Mouse (Mus musculus) midbrain, postnatal 0 days (tissue): ENCODE measurements around the gene Fto. TPM values are rescaled to one million over a fixed set of nuclear protein-coding genes. Genes with fewer than 3 reads are reported as not detected.

Experiments
- ATAC-seq: fragments of 200-750 bp; cut with Nextera tagmentation; 2 replicates; pipeline ENCODE4 v1.8.0; 2017; ENCODE audit warnings: moderate number of reproducible peaks, mild to moderate bottlenecking, moderate TSS enrichment, moderate library complexity; ENCODE audit not compliant: low FRiP score
- DNase-seq: peaks from one replicate; pipeline ENCODE4 v3.0.0-alpha.2; 2015; ENCODE audit warnings: low spot score
- H3K27ac ChIP-seq: fragments of 300-500 bp; sonication (generic); 2 replicates; pipeline ENCODE4 v1.5.1; 2014; ENCODE audit warnings: low read depth, mild to moderate bottlenecking, low read length, mixed read lengths
- H3K27me3 ChIP-seq: fragments of 300-500 bp; sonication (generic); 2 replicates; pipeline ENCODE4 v1.6.1; 2014; ENCODE audit warnings: low read length, control low read depth, mixed read lengths; ENCODE audit not compliant: insufficient read depth
- H3K36me3 ChIP-seq: fragments of 300-500 bp; sonication (generic); 2 replicates; pipeline ENCODE4 v1.6.1; 2014; ENCODE audit warnings: low read length, control low read depth, mixed read lengths; ENCODE audit not compliant: insufficient read depth
- H3K4me1 ChIP-seq: fragments of 300-500 bp; sonication (generic); 2 replicates; pipeline ENCODE4 v1.6.1; 2014; ENCODE audit warnings: mild to moderate bottlenecking, control low read depth, antibody characterized with exemption, low read length, mixed read lengths; ENCODE audit not compliant: insufficient read depth
- H3K4me2 ChIP-seq: fragments of 300-500 bp; sonication (generic); 2 replicates; pipeline ENCODE4 v1.6.1; 2014; ENCODE audit warnings: low read depth, mild to moderate bottlenecking, low read length, mixed read lengths; ENCODE audit not compliant: poor library complexity, severe bottlenecking
- H3K4me3 ChIP-seq: fragments of 300-500 bp; sonication (generic); 2 replicates; pipeline ENCODE4 v1.5.1; 2014; ENCODE audit warnings: low read depth, mild to moderate bottlenecking, low read length, moderate library complexity
- H3K9ac ChIP-seq: fragments of 300-500 bp; sonication (generic); replicated peaks from 2 replicates; pipeline ENCODE4 v1.6.1; 2014; ENCODE audit warnings: mild to moderate bottlenecking, low read length, moderate library complexity, mixed read lengths; ENCODE audit not compliant: poor library complexity, severe bottlenecking
- H3K9me3 ChIP-seq: fragments of 300-500 bp; sonication (generic); 2 replicates; pipeline ENCODE4 v1.6.1; 2016; ENCODE audit warnings: low read length, control low read depth
- CTCF ChIP-seq: IDR thresholded peaks from 2 replicates; pipeline ENCODE4 v1.5.1; 2016; ENCODE audit warnings: antibody characterized with exemption, mild to moderate bottlenecking
- WGBS: fragments of 180-500 bp; shearing (Covaris S2); extraction: QIAGEN DNeasy Blood & Tissue Kit; methylation state at CpG from one replicate; pipeline ENCODE4 v1.1.7; 2014; 5-methylcytosine and 5-hydroxymethylcytosine counted together
- polyA plus RNA-seq: library from polyadenylated mRNA; unstranded; fragments of >200 nt; fragmentation: Nextera tagmentation; extraction: Ambion mirVana; gene quantifications from 2 replicates; pipeline ENCODE4 v1.2.1, GENCODE M21; 2015
- total RNA-seq: library from RNA; depleted of rRNA; stranded (reverse); fragments of >200 nt; gene quantifications from 2 replicates; pipeline ENCODE4 v1.2.3, GENCODE M21; 2014

The Fto gene
- total and polyA plus RNA-seq, 2 experiments from 2014 or later: 97.9 to 151 TPM

- Histone ChIP-seq H3K9me3 (no peaks in the 10 kb centered on the region), H3K27me3 (no peaks in the 10 kb centered on the region), H3K4me3 (no peak overlapping the region), H3K9ac (no peak overlapping the region), H3K27ac (no peak overlapping the region), H3K4me1 (0 out of 2 replicates have a peak, but pooled peaks cover 4% of the 10 kb centered on the region), H3K4me2 (no peak overlapping the region), H3K36me3 (0 out of 2 replicates have a peak, but pooled peaks cover 5% of the 10 kb centered on the region)
- DNase-seq (no peak), ATAC-seq (no peak)
- WGBS: 53% methylated on average over 5 of the region's 5 CpGs
- TF ChIP-seq CTCF: no peak
Observed at GRCm38 (mm10) chr8:91278060-91278459, 35.3 kb upstream of the Fto start.

GRCm38 (mm10) chr8:91280467-91281212 is 32.7 kb upstream of the Fto start:
- DNase-seq: no peak
- WGBS: 80% methylated on average over 11 of the region's 11 CpGs
- 0 out of 2 replicates have a peak, but pooled peaks cover 4% of the 10 kb centered on the region for H3K4me1 ChIP-seq
- H3K4me2 ChIP-seq: no peak overlapping the region
- ATAC-seq: no peak
- no peak for TF ChIP-seq CTCF
- no peaks in the 10 kb centered on the region for H3K9me3 ChIP-seq
- no peaks in the 10 kb centered on the region for H3K36me3 ChIP-seq
- H3K27ac ChIP-seq: no peak overlapping the region
- H3K4me3 ChIP-seq: no peak overlapping the region
- H3K27me3 ChIP-seq: no peaks in the 10 kb centered on the region
- H3K9ac ChIP-seq: no peak overlapping the region

- H3K4me3 ChIP-seq: no peak overlapping the region
- no peak overlapping the region for H3K4me2 ChIP-seq
- no peaks in the 10 kb centered on the region for H3K9me3 ChIP-seq
- no peaks in the 10 kb centered on the region for H3K27me3 ChIP-seq
- H3K4me1 ChIP-seq: 0 out of 2 replicates have a peak, but pooled peaks cover 4% of the 10 kb centered on the region
- WGBS: 85% methylated on average over 8 of the region's 8 CpGs
- TF ChIP-seq CTCF: no peak
- no peaks in the 10 kb centered on the region for H3K36me3 ChIP-seq
- no peak for DNase-seq
- no peak overlapping the region for H3K27ac ChIP-seq
- H3K9ac ChIP-seq: no peak overlapping the region
- no peak for ATAC-seq
Observed at GRCm38 (mm10) chr8:91281545-91281944, 31.8 kb upstream of the Fto start.

- Histone ChIP-seq H3K9me3 (no peaks in the 10 kb centered on the region), H3K4me1 (0 out of 2 replicates have a peak, but pooled peaks cover 4% of the 10 kb centered on the region), H3K27me3 (no peaks in the 10 kb centered on the region), H3K9ac (no peak overlapping the region), H3K36me3 (peaks cover 3% of the 10 kb centered on the region; the same call in 1 of the 2 replicates), H3K4me3 (no peak overlapping the region), H3K4me2 (no peak overlapping the region), H3K27ac (no peak overlapping the region)
- TF ChIP-seq CTCF: no peak
- WGBS: 80% methylated on average over 5 of the region's 5 CpGs
- ATAC-seq (no peak), DNase-seq (no peak)
Observed at GRCm38 (mm10) chr8:91282655-91283054, 30.7 kb upstream of the Fto start.

- no peak overlapping the region for H3K4me2 ChIP-seq
- H3K36me3 ChIP-seq: peaks cover 3% of the 10 kb centered on the region; the same call in 1 of the 2 replicates
- H3K4me3 ChIP-seq: no peak overlapping the region
- 83% methylated on average over 1 of the region's 1 CpGs for WGBS
- H3K4me1 ChIP-seq: 0 out of 2 replicates have a peak, but pooled peaks cover 4% of the 10 kb centered on the region
- no peaks in the 10 kb centered on the region for H3K27me3 ChIP-seq
- TF ChIP-seq CTCF: no peak
- H3K9me3 ChIP-seq: no peaks in the 10 kb centered on the region
- H3K9ac ChIP-seq: no peak overlapping the region
- no peak overlapping the region for H3K27ac ChIP-seq
- DNase-seq (no peak), ATAC-seq (no peak)
Observed at GRCm38 (mm10) chr8:91283815-91284214, 29.5 kb upstream of the Fto start.

- DNase-seq: no peak
- WGBS: 86% methylated on average over 8 of the region's 8 CpGs
Observed at GRCm38 (mm10) chr8:91286237-91286636, 27.1 kb upstream of the Fto start.

More at GRCm38 (mm10) chr8:91286237-91286636, 27.1 kb upstream of the Fto start:
- Histone ChIP-seq H3K4me3 (no peak overlapping the region), H3K27me3 (no peaks in the 10 kb centered on the region), H3K36me3 (peaks cover 3% of the 10 kb centered on the region; the same call in 1 of the 2 replicates), H3K4me2 (no peak overlapping the region), H3K9ac (no peak overlapping the region), H3K9me3 (no peaks in the 10 kb centered on the region), H3K27ac (no peak overlapping the region), H3K4me1 (no peaks in the 10 kb centered on the region)
- TF ChIP-seq CTCF: no peak
- no peak for ATAC-seq
